Mouse (Mus musculus) testis, adult 2 months (tissue): ENCODE results near the gene Klk1b4.

ENCODE experiments used
- CTCF ChIP-seq: fragments of 200-500 bp; IDR thresholded peaks from 2 replicates; pipeline ENCODE4 v1.5.1; 2012; ENCODE audit warnings: low read depth, mild to moderate bottlenecking, inconsistent platforms, low read length, moderate library complexity; ENCODE audit not compliant: control insufficient read depth, insufficient read depth, insufficient replicate concordance
- POLR2A ChIP-seq: fragments of 200-500 bp; IDR thresholded peaks from 2 replicates; pipeline ENCODE4 v1.6.1; 2012; ENCODE audit warnings: low read depth, mild to moderate bottlenecking, inconsistent platforms, low read length, moderate library complexity; ENCODE audit not compliant: control insufficient read depth

DNA sequence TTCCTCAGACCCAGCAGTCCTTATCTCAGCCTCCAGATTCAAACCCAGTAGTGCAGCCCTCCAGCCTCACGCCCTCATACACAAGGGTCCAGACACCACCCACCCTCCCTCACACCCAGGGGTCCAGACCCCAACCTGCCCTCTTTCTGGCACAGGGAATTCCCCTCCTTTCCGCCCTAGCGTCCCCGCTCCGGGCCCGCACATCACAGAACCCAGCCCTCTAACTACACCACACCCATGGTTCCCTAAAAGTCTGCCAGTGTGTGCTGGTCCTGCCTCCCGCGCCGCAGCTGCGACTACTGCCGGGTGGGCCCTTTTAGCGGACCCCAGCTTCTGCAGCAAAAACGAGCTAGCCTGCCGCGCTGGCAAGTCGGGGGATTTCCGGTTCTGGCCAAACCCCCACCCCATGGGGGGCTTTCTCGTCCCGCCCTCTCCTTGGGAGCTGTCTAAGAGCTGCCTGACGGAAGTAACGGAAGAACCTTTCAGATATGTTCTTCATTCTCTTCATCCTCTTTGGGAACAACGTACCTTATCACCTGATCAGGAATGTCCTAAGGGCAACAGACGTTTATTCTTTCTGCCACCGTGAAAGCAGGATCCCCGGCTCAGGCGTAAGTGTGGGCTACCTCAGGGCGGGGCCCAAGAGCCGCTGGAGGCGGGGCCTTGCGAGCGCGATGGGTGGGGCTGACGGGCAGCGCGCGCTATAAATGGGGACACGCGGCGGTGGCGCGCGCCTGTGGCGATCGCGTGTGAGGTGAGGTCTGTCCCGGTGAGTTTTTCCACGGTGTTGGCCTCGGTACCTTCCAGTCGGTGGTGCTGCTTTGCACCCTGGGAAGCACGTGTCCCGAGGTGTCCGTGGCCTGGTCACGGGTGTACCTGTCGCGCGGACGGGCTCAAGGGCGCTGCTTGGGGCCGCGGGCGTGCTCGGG is 39.1 kb downstream of the Klk1b4 start, which contains the start of the genes 1700028J19Rik and 2410002F23Rik:
- TF ChIP-seq CTCF, result 0 out of 2 replicates have a peak, but pooled peaks have one; percentile 14
- TF ChIP-seq POLR2A, result peak; percentile 98
